Mouse (Mus musculus): ENCODE results near the gene Tex26.

The Tex26 gene

GRCm38 (mm10) chr5:149433618-149434017 lies 5.8 kb upstream of the Tex26 start:
- peak; percentile 56 to 66 for DNase-seq (ENCODE audit: low spot score in 2 of 2)

GRCm38 (mm10) chr5:149434141-149434690 lies 5.2 kb upstream of the Tex26 start:
- no peak for DNase-seq (ENCODE audit: low spot score in 2 of 2)

- DNase-seq (ENCODE audit: low spot score in 2 of 2) = no peak
These were observed 2.9 kb upstream of the Tex26 start for GRCm38 (mm10) chr5:149436541-149436940.

- DNase-seq (ENCODE audit: low spot score in 2 of 2) = no peak
These were observed 2.3 kb upstream of the Tex26 start for GRCm38 (mm10) chr5:149437150-149437549.

GRCm38 (mm10) chr5:149440180-149440573 lies 717 bp downstream of the Tex26 start:
- DNase-seq (ENCODE audit: low spot score in 2 of 2) = peak; percentile 32 to 38

GRCm38 (mm10) chr5:149441646-149442276 lies 2.3 kb downstream of the Tex26 start:
- no peak for DNase-seq (ENCODE audit: low spot score in 2 of 2)

- DNase-seq (ENCODE audit: low spot score in 2 of 2) = no peak
These were observed 2.8 kb downstream of the Tex26 start for GRCm38 (mm10) chr5:149442277-149442660.

- DNase-seq (ENCODE audit: low spot score in 2 of 2) = no peak
These were observed 5.0 kb downstream of the Tex26 start for GRCm38 (mm10) chr5:149444451-149444850.

GRCm38 (mm10) chr5:149446495-149446894 lies 7.0 kb downstream of the Tex26 start:
- no peak for DNase-seq (ENCODE audit: low spot score in 2 of 2)

- no peak for DNase-seq (ENCODE audit: low spot score in 2 of 2)
These were observed 8.3 kb downstream of the Tex26 start for GRCm38 (mm10) chr5:149447733-149448132.

GRCm38 (mm10) chr5:149449406-149449805 lies 9.9 kb downstream of the Tex26 start:
- DNase-seq (ENCODE audit: low spot score in 2 of 2) = no peak

- DNase-seq (ENCODE audit: low spot score in 2 of 2) = no peak
These were observed 11.8 kb downstream of the Tex26 start for GRCm38 (mm10) chr5:149451209-149451681.

GRCm38 (mm10) chr5:149454281-149454680 lies 14.8 kb downstream of the Tex26 start:
- DNase-seq (ENCODE audit: low spot score in 2 of 2) = peak in 1 of 2 experiments; percentile 74

- DNase-seq (ENCODE audit: low spot score in 2 of 2) = no peak
These were observed 17.1 kb downstream of the Tex26 start for GRCm38 (mm10) chr5:149456544-149456943.

- no peak for DNase-seq (ENCODE audit: low spot score in 2 of 2)
These were observed 22.6 kb downstream of the Tex26 start for GRCm38 (mm10) chr5:149462071-149462470.

- no peak for DNase-seq (ENCODE audit: low spot score in 2 of 2)
These were observed 25.8 kb downstream of the Tex26 start for GRCm38 (mm10) chr5:149465305-149465704.

- DNase-seq (ENCODE audit: low spot score in 2 of 2) = no peak
These were observed 34.7 kb downstream of the Tex26 start for GRCm38 (mm10) chr5:149474142-149474541.

- DNase-seq (ENCODE audit: low spot score in 2 of 2) = no peak
These were observed 35.4 kb downstream of the Tex26 start for GRCm38 (mm10) chr5:149474701-149475468.

- no peak for DNase-seq (ENCODE audit: low spot score in 2 of 2)
These were observed 42.5 kb downstream of the Tex26 start for GRCm38 (mm10) chr5:149481920-149482319.

- no peak for DNase-seq (ENCODE audit: low spot score in 2 of 2)
These were observed 44.0 kb downstream of the Tex26 start for GRCm38 (mm10) chr5:149483321-149484052.

GRCm38 (mm10) chr5:149484270-149484669 lies 44.8 kb downstream of the Tex26 start:
- no peak for DNase-seq (ENCODE audit: low spot score in 2 of 2)

- DNase-seq (ENCODE audit: low spot score in 2 of 2) = no peak
These were observed 46.0 kb downstream of the Tex26 start for GRCm38 (mm10) chr5:149485447-149485846.

All from urinary bladder, adult 18-20 months (tissue).